Mouse (Mus musculus): Measurements from ENCODE around the gene Mtx1. TPM values are rescaled to one million over a fixed set of nuclear protein-coding genes. Genes with fewer than 3 reads are reported as not detected.

Mtx1 gene
- polyA plus RNA-seq, 1 experiment: 99.4 TPM

DNA sequence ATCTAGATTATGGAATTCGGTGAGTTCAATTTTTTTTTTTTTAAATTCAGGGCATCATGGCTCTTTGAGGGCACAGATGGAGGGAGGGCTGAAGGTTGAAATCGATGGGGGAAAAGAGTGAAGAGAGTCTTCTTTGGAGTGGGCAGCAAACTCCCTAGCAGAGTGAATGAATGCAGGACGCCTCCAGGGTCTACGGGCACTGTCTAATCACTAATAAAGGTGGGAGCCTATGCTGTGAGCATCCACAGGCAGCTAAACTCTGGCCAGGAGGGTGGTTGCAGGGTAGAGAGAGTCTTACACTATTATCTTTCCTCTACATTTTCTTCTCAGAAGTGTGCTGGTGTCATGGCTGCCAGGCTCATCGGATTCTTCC lies 23.8 kb downstream of the Mtx1 start:
- H3K4me1 ChIP-seq (ENCODE audit: control insufficient read depth, insufficient read depth, insufficient read length): peaks cover 4% of the 10 kb centered on the region; the same call in 1 of the 2 replicates
- TF ChIP-seq POLR2A (IDR thresholded peaks at IDR 0.05; ENCODE audit: low read depth, low read length): no peak
- no peak for TF ChIP-seq CTCF (IDR thresholded peaks at IDR 0.05; ENCODE audit: extremely low read depth, insufficient read depth, insufficient read length, insufficient replicate concordance)
- no peak for DNase-seq (ENCODE audit: low read depth in 1 of 2, low spot score in 2 of 2)
- H3K27ac ChIP-seq (ENCODE audit: insufficient read depth, low read length): no peak overlapping the region
- peaks cover 26% of the 10 kb centered on the region for H3K36me3 ChIP-seq (ENCODE audit: control insufficient read depth, insufficient read depth, low read length)
- H3K27me3 ChIP-seq (ENCODE audit: control insufficient read depth, insufficient read depth, low read length): no peaks in the 10 kb centered on the region
- 26% methylated on average over 5 of the region's 5 CpGs for whole genome bisulfite sequencing
- H3K4me3 ChIP-seq (ENCODE audit: extremely low read depth, insufficient read depth, insufficient read length): peak overlapping the region; percentile 72

GRCm38 (mm10) chr3:89202253-89203141 lies 24.4 kb downstream of the Mtx1 start, which contains the start of gene Gba:
Gba (plus strand) TSS chr3:89202928.
- peak; percentile 79 to 82 for DNase-seq (ENCODE audit: low read depth in 1 of 2, low spot score in 2 of 2)
- Histone ChIP-seq H3K4me3 (ENCODE audit: extremely low read depth, insufficient read depth, insufficient read length) (peak within 1 kb of the TSS; percentile 72), H3K27ac (ENCODE audit: insufficient read depth, low read length) (no peak within 1 kb of the TSS)

GRCm38 (mm10) chr3:89199839-89200238 lies 27.0 kb downstream of the Mtx1 start:
- H3K27me3 ChIP-seq (ENCODE audit: control insufficient read depth, insufficient read depth, low read length): no peaks in the 10 kb centered on the region
- H3K27ac ChIP-seq (ENCODE audit: insufficient read depth, low read length): no peak overlapping the region
- DNase-seq (ENCODE audit: low read depth in 1 of 2, low spot score in 2 of 2): no peak
- no peak overlapping the region for H3K4me3 ChIP-seq (ENCODE audit: extremely low read depth, insufficient read depth, insufficient read length)
- H3K4me1 ChIP-seq (ENCODE audit: control insufficient read depth, insufficient read depth, insufficient read length): peaks cover 4% of the 10 kb centered on the region; the same call in 1 of the 2 replicates
- peaks cover 9% of the 10 kb centered on the region; the same call in 1 of the 2 replicates for H3K36me3 ChIP-seq (ENCODE audit: control insufficient read depth, insufficient read depth, low read length)
- WGBS: 58% methylated on average over 3 of the region's 3 CpGs
- TF ChIP-seq POLR2A (IDR thresholded peaks at IDR 0.05; ENCODE audit: low read depth, low read length) (no peak), CTCF (IDR thresholded peaks at IDR 0.05; ENCODE audit: extremely low read depth, insufficient read depth, insufficient read length, insufficient replicate concordance) (no peak)

More at GRCm38 (mm10) chr3:89202253-89203141, 24.4 kb downstream of the Mtx1 start, which contains the start of gene Gba:
- TF ChIP-seq CTCF (IDR thresholded peaks at IDR 0.05; ENCODE audit: extremely low read depth, insufficient read depth, insufficient read length, insufficient replicate concordance): no peak
- TF ChIP-seq POLR2A (IDR thresholded peaks at IDR 0.05; ENCODE audit: low read depth, low read length): no peak
- peaks cover 4% of the 10 kb centered on the region; the same call in 1 of the 2 replicates for H3K4me1 ChIP-seq (ENCODE audit: control insufficient read depth, insufficient read depth, insufficient read length)
- peaks cover 21% of the 10 kb centered on the region for H3K36me3 ChIP-seq (ENCODE audit: control insufficient read depth, insufficient read depth, low read length)
- no peaks in the 10 kb centered on the region for H3K27me3 ChIP-seq (ENCODE audit: control insufficient read depth, insufficient read depth, low read length)
- WGBS: 23% methylated on average over 13 of the region's 13 CpGs

- WGBS: 8% methylated on average over 33 of the region's 33 CpGs
- Histone ChIP-seq H3K27me3 (ENCODE audit: control insufficient read depth, insufficient read depth, low read length) (no peaks in the 10 kb centered on the region), H3K27ac (ENCODE audit: insufficient read depth, low read length) (peak overlapping the region; percentile 79)
Observed at GRCm38 (mm10) chr3:89195979-89196877, 30.7 kb downstream of the Mtx1 start.

GRCm38 (mm10) chr3:89193853-89194252 lies 33.0 kb downstream of the Mtx1 start:
- 80% methylated on average over 2 of the region's 2 CpGs for WGBS
- no peak overlapping the region for H3K4me3 ChIP-seq (ENCODE audit: extremely low read depth, insufficient read depth, insufficient read length)
- TF ChIP-seq POLR2A (IDR thresholded peaks at IDR 0.05; ENCODE audit: low read depth, low read length): no peak
- no peak for TF ChIP-seq CTCF (IDR thresholded peaks at IDR 0.05; ENCODE audit: extremely low read depth, insufficient read depth, insufficient read length, insufficient replicate concordance)
- peaks cover 8% of the 10 kb centered on the region; the same call in 1 of the 2 replicates for H3K4me1 ChIP-seq (ENCODE audit: control insufficient read depth, insufficient read depth, insufficient read length)
- DNase-seq (ENCODE audit: low read depth in 1 of 2, low spot score in 2 of 2): peak in 1 of 2 experiments; percentile 48
- no peaks in the 10 kb centered on the region for H3K36me3 ChIP-seq (ENCODE audit: control insufficient read depth, insufficient read depth, low read length)
- no peaks in the 10 kb centered on the region for H3K27me3 ChIP-seq (ENCODE audit: control insufficient read depth, insufficient read depth, low read length)
- no peak overlapping the region for H3K27ac ChIP-seq (ENCODE audit: insufficient read depth, low read length)

More at GRCm38 (mm10) chr3:89195979-89196877, 30.7 kb downstream of the Mtx1 start:
- peak overlapping the region; percentile 59; the same call in 1 of the 2 replicates for H3K4me3 ChIP-seq (ENCODE audit: extremely low read depth, insufficient read depth, insufficient read length)
- peak; percentile 19; the same call in 1 of the 2 replicates for TF ChIP-seq CTCF (IDR thresholded peaks at IDR 0.05; ENCODE audit: extremely low read depth, insufficient read depth, insufficient read length, insufficient replicate concordance)
- peak; percentile 79 for TF ChIP-seq POLR2A (IDR thresholded peaks at IDR 0.05; ENCODE audit: low read depth, low read length)
- H3K4me1 ChIP-seq (ENCODE audit: control insufficient read depth, insufficient read depth, insufficient read length): no peaks in the 10 kb centered on the region
- no peaks in the 10 kb centered on the region for H3K36me3 ChIP-seq (ENCODE audit: control insufficient read depth, insufficient read depth, low read length)
- peak; percentile 90 to 91 for DNase-seq (ENCODE audit: low read depth in 1 of 2, low spot score in 2 of 2)

DNA sequence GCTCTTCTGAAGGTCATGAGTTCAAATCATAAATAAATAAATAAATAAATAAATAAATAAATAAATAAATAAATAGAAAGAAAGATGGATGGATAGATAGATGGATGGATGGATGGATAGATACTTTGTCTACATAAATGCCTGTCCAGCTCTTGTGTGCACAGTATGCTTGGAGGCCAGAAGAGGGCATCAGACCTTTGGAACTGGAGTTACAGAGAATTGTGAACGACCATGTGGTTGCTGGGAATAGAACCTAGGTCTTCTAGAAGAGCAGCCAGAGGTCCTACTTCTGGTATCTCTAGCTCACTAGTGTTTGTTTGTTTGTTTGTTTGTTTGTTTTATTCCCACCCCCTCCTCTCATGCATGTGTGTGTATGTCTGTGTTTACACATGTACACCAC lies 33.5 kb downstream of the Mtx1 start:
- no peak overlapping the region for H3K4me3 ChIP-seq (ENCODE audit: extremely low read depth, insufficient read depth, insufficient read length)
- H3K4me1 ChIP-seq (ENCODE audit: control insufficient read depth, insufficient read depth, insufficient read length): peaks cover 9% of the 10 kb centered on the region; the same call in 1 of the 2 replicates
- 50% methylated on average over 1 of the region's 1 CpGs for WGBS
- DNase-seq (ENCODE audit: low read depth in 1 of 2, low spot score in 2 of 2): no peak
- H3K27ac ChIP-seq (ENCODE audit: insufficient read depth, low read length): no peak overlapping the region
- H3K27me3 ChIP-seq (ENCODE audit: control insufficient read depth, insufficient read depth, low read length): no peaks in the 10 kb centered on the region
- no peaks in the 10 kb centered on the region for H3K36me3 ChIP-seq (ENCODE audit: control insufficient read depth, insufficient read depth, low read length)
- no peak for TF ChIP-seq POLR2A (IDR thresholded peaks at IDR 0.05; ENCODE audit: low read depth, low read length)
- no peak for TF ChIP-seq CTCF (IDR thresholded peaks at IDR 0.05; ENCODE audit: extremely low read depth, insufficient read depth, insufficient read length, insufficient replicate concordance)

Data from spleen, adult 2 months (tissue).